Mouse (Mus musculus) forebrain, postnatal 0 days (tissue): ENCODE data around the gene Cfap99. TPM values are rescaled to one million over a fixed set of nuclear protein-coding genes. Genes with fewer than 3 reads are reported as not detected.

Experiments
- ATAC-seq: fragments of 200-750 bp; cut with Nextera tagmentation; 2 replicates; pipeline ENCODE4 v1.8.0; 2017; ENCODE audit warnings: mild to moderate bottlenecking, moderate library complexity
- DNase-seq: peaks from one replicate; pipeline ENCODE4 v3.0.0-alpha.2; 2015
- H3K27ac ChIP-seq: fragments of 300-500 bp; sonication (generic); 2 replicates; pipeline ENCODE4 v1.5.1; 2014; ENCODE audit warnings: low read depth, mild to moderate bottlenecking, antibody characterized with exemption, low read length, moderate library complexity, mixed read lengths
- H3K27me3 ChIP-seq: fragments of 300-500 bp; sonication (generic); 2 replicates; pipeline ENCODE4 v1.6.1; 2014; ENCODE audit warnings: mild to moderate bottlenecking, low read length, mixed read lengths; ENCODE audit not compliant: insufficient read depth
- H3K36me3 ChIP-seq: fragments of 300-500 bp; sonication (generic); 2 replicates; pipeline ENCODE4 v1.6.1; 2014; ENCODE audit warnings: mild to moderate bottlenecking, moderate library complexity; ENCODE audit not compliant: insufficient read depth
- H3K4me1 ChIP-seq: fragments of 300-500 bp; sonication (generic); 2 replicates; pipeline ENCODE4 v1.6.1; 2014; ENCODE audit warnings: antibody characterized with exemption; ENCODE audit not compliant: insufficient read depth
- H3K4me2 ChIP-seq: fragments of 300-500 bp; sonication (generic); 2 replicates; pipeline ENCODE4 v1.6.1; 2014; ENCODE audit warnings: low read depth, mild to moderate bottlenecking, moderate library complexity
- H3K4me3 ChIP-seq: fragments of 300-500 bp; sonication (generic); 2 replicates; pipeline ENCODE4 v1.5.1; 2014; ENCODE audit warnings: low read depth, low read length, mixed read lengths
- H3K9ac ChIP-seq: fragments of 300-500 bp; sonication (generic); 2 replicates; pipeline ENCODE4 v1.6.1; 2014; ENCODE audit warnings: mild to moderate bottlenecking
- H3K9me3 ChIP-seq: fragments of 300-500 bp; sonication (generic); 2 replicates; pipeline ENCODE4 v1.6.1; 2016; ENCODE audit warnings: low read length
- CTCF ChIP-seq: sonication (generic); IDR thresholded peaks from 2 replicates; pipeline ENCODE4 v1.5.1; 2016; ENCODE audit warnings: antibody characterized with exemption, control low read depth, low read depth
- WGBS: fragments of 180-500 bp; shearing (Covaris S2); extraction: QIAGEN DNeasy Blood & Tissue Kit; methylation state at CpG from one replicate; pipeline ENCODE4 v1.1.7; 2014; 5-methylcytosine and 5-hydroxymethylcytosine counted together
- polyA plus RNA-seq: library from polyadenylated mRNA; unstranded; fragments of >200 nt; fragmentation: Nextera tagmentation; extraction: Ambion mirVana; gene quantifications from 2 replicates; pipeline ENCODE4 v1.2.1, GENCODE M21; 2015
- total RNA-seq: library from RNA; depleted of rRNA; stranded (reverse); fragments of >200 nt; gene quantifications from 2 replicates; pipeline ENCODE4 v1.2.3, GENCODE M21; 2014; rRNA removed

The Cfap99 gene
- total RNA-seq (0.08 and 0.24 TPM in 2 replicates), polyA plus RNA-seq (0.10 and 0.23 TPM in 2 replicates)

DNA sequence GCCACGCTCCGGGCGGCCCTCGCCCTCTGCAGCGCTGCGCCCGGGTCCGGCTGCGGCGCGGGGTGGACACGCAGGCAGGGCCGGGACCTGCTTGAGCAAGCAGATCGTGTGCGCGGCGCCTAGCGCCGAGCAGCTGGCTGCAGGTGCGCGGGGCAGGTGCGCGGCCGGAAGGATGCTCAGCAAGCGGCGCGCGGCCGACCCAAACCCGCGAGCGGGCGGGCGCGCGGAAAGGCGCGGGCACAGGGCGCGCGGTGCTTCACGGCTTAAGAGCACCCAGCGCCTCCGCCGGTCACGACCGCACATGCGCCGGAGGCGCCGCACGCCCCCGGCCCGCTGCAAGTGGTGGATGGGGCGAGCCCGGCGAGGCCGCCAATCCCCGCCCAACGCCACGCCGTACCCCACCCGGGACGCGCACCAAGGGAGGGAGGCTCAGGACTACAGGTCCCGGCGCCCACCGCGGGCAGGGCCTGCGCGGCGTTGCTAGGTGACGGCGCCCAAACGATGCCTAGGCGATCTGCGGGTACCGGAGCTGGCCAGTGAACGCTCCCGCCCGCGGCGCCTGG lies at the start of gene Cfap99, which contains the start of gene Zfyve28:
Cfap99 (plus strand) TSS at position 447 of the 563 bp plus-strand sequence.
Zfyve28 (minus strand) TSS at position 296 of the 563 bp plus-strand sequence.
- peak; percentile 98 for DNase-seq
- H3K4me3 ChIP-seq, result peak within 1 kb of the TSS; percentile 78
- 5% methylated on average over 58 of the region's 83 CpGs for WGBS
- H3K9me3 ChIP-seq, result no peaks in the 10 kb centered on the region
- no peaks in the 10 kb centered on the region for H3K36me3 ChIP-seq
- ATAC-seq, result peak; percentile 99
- H3K4me2 ChIP-seq, result peak within 1 kb of the TSS; percentile 77
- H3K4me1 ChIP-seq, result no peaks in the 10 kb centered on the region
- H3K27ac ChIP-seq, result 0 out of 2 replicates have a peak within 1 kb of the TSS, but pooled peaks have one; percentile 29
- H3K27me3 ChIP-seq, result no peaks in the 10 kb centered on the region; the same call in 1 of the 2 replicates
- TF ChIP-seq CTCF, result peak; percentile 30; the same call in 1 of the 2 replicates
- H3K9ac ChIP-seq, result peak within 1 kb of the TSS; percentile 70

DNA sequence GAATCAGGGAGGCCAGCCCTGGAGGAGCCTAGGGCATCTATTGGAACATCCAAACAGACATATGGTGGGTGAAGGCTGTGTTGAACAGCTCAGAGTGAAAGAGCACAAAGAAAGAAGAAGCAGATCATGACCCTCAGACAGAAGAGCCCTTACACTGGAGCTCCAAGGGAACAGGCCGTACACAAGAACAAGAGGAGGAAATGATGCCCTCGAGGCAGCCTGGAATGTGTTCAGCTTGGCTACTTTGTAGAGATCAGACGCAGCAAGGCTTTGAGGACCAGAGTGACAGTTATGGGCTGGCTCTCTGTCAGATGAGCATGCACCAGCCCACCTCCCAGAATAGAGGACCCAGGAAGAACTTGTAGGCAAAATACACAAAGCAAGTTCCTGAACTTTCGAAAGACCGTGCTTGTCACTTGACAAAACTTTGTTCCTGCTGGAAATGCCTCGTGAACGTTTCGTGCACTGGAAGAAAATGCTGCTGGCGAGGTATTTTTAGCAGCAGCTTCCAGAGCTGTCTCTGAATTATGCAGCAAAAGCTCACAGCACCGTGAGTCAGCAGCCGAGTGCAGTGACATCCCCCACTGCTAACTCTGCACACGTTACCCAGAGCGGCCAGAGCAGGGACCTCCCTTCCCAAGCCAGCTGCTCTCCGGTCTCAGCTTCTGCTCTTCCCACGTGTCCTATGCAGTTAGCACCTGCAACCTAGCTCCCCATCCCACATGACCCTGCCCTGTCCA lies 46.0 kb upstream of the Cfap99 start:
- Histone ChIP-seq H3K4me3 (no peak overlapping the region), H3K9me3 (no peaks in the 10 kb centered on the region), H3K36me3 (no peaks in the 10 kb centered on the region), H3K9ac (no peak overlapping the region), H3K27ac (peak overlapping the region; percentile 62; the same call in 1 of the 2 replicates), H3K4me1 (peaks cover 15% of the 10 kb centered on the region; the same call in 1 of the 2 replicates), H3K4me2 (no peak overlapping the region), H3K27me3 (no peaks in the 10 kb centered on the region)
- DNase-seq (peak; percentile 75), ATAC-seq (peak; percentile 91)
- 26% methylated on average over 15 of the region's 15 CpGs for WGBS
- TF ChIP-seq CTCF, result no peak

DNA sequence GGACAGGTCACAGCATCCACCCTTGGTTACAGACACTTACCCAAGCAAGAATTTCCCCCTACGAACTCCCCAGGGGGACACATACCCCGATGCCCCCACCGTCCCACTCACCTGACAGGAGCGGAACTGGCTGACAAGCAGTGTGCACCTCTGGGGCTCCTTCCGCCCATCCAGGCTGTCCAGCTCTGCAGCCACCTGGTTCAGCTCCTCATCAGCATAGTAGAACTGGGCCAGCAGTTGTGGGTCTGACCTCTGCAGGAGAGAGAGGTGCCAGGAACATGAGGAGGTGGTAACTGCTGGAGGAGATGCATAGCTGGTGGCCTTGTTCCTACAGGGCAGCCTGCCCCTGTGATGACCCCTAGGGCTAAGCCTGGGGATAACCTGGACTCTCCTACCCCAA lies 45.3 kb upstream of the Cfap99 start:
- no peak for TF ChIP-seq CTCF
- H3K9me3 ChIP-seq, result no peaks in the 10 kb centered on the region
- peaks cover 15% of the 10 kb centered on the region; the same call in 1 of the 2 replicates for H3K4me1 ChIP-seq
- peak overlapping the region; percentile 62; the same call in 1 of the 2 replicates for H3K27ac ChIP-seq
- WGBS, result 87% methylated on average over 5 of the region's 5 CpGs
- no peak for ATAC-seq
- no peaks in the 10 kb centered on the region for H3K27me3 ChIP-seq
- H3K4me3 ChIP-seq, result no peak overlapping the region
- no peak overlapping the region for H3K4me2 ChIP-seq
- no peaks in the 10 kb centered on the region for H3K36me3 ChIP-seq
- no peak overlapping the region for H3K9ac ChIP-seq
- DNase-seq, result no peak

DNA sequence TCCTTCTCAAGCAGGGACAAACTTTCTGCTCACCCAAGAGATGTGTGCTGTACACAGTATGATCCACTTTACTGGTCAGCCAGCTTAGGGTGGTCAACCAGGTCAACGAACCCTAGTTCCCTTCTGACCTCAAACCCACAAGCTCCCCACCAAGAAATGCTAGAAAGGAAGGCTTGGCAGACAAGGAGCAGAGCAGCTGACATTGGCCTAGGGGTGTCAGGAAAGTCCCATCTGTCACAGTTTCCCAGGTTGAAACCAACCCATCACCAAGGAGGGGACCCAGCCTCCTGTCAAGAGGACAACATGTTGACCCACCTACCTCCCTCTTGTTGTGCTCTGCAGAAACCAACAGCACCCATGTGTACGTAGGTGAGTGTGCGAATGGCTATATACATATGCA lies 42.0 kb upstream of the Cfap99 start:
- H3K9ac ChIP-seq, result no peak overlapping the region
- H3K9me3 ChIP-seq, result no peaks in the 10 kb centered on the region
- 89% methylated on average over 3 of the region's 3 CpGs for WGBS
- no peak overlapping the region for H3K4me3 ChIP-seq
- no peak for TF ChIP-seq CTCF
- DNase-seq (no peak), ATAC-seq (no peak)
- H3K27ac ChIP-seq, result no peak overlapping the region
- H3K36me3 ChIP-seq, result no peaks in the 10 kb centered on the region
- H3K27me3 ChIP-seq, result no peaks in the 10 kb centered on the region
- H3K4me2 ChIP-seq, result no peak overlapping the region
- peaks cover 19% of the 10 kb centered on the region; the same call in 1 of the 2 replicates for H3K4me1 ChIP-seq

DNA sequence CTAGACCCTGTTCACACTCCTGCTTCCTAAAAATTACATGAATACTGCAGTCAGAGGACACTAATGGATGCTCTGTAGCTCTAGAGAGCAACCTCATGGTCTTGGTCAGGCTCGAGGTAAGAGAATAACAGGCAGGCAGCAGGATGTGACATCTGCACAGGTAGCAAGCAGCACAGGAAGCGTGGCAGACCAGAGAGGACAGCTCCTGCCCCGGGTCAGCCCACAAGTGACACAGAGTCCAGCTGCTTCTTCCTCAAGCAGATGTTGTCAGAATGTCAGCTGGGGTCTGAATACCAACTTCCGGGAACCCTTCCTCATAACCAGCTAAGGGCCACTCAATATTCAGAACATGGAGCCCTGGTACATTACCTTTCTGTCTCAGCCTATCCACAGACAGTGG lies 39.3 kb upstream of the Cfap99 start:
- Histone ChIP-seq H3K9me3 (no peaks in the 10 kb centered on the region), H3K36me3 (no peaks in the 10 kb centered on the region), H3K4me2 (no peak overlapping the region), H3K4me3 (no peak overlapping the region), H3K4me1 (0 out of 2 replicates have a peak, but pooled peaks cover 9% of the 10 kb centered on the region), H3K27me3 (no peaks in the 10 kb centered on the region), H3K27ac (no peak overlapping the region), H3K9ac (no peak overlapping the region)
- WGBS, result 85% methylated on average over 4 of the region's 4 CpGs
- TF ChIP-seq CTCF, result no peak
- DNase-seq, result no peak
- ATAC-seq, result no peak

DNA sequence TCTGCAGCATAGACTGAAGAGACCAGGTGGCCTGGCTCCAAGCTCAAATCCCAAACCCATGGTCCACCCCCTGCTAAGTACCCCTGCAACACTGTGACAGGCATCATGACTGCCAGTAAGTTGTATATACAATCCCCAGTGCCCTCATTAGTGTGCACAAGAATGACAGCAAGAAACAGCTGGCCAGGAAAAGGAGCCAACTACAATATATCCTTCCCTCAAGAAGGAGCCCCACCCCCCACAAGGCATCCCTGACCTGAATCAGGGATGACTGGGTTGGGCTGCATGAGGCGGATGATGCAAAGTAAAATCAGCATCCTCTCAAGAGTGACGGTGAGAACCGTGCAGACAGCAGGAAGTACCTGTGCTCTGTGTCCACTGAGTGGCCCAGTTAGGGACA lies 38.3 kb upstream of the Cfap99 start:
- Histone ChIP-seq H3K27me3 (no peaks in the 10 kb centered on the region), H3K9me3 (no peaks in the 10 kb centered on the region), H3K27ac (no peak overlapping the region), H3K4me1 (0 out of 2 replicates have a peak, but pooled peaks cover 9% of the 10 kb centered on the region), H3K4me3 (no peak overlapping the region), H3K9ac (no peak overlapping the region), H3K4me2 (no peak overlapping the region), H3K36me3 (no peaks in the 10 kb centered on the region)
- 0 out of 2 replicates have a peak, but pooled peaks have one; percentile 23 for ATAC-seq
- 63% methylated on average over 3 of the region's 3 CpGs for WGBS
- no peak for DNase-seq
- no peak for TF ChIP-seq CTCF

DNA sequence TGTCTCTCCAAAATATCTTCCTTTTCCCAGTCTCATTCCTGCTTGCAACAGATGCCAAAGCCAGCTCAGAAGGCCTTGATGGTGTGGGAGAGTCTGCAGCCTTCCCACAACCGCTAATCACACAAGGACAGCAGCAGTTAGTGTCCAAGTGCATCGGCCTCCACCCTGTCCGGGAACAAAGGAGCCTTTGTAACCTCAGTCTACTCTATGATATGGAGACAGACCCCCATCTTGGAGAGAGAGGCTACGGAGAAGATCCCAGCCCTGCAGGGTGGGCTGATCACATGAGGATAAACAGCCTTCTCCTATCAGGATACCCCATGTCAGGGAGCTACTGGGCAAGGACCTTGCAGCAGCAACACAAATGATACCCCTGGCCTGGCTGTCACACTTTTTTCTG lies 36.6 kb upstream of the Cfap99 start:
- no peak for DNase-seq
- H3K9me3 ChIP-seq, result no peaks in the 10 kb centered on the region
- no peaks in the 10 kb centered on the region for H3K36me3 ChIP-seq
- H3K9ac ChIP-seq, result no peak overlapping the region
- 12% methylated on average over 4 of the region's 4 CpGs for WGBS
- TF ChIP-seq CTCF, result no peak
- H3K4me2 ChIP-seq, result no peak overlapping the region
- no peak overlapping the region for H3K4me3 ChIP-seq
- ATAC-seq, result peak; percentile 23; the same call in 1 of the 2 replicates
- no peaks in the 10 kb centered on the region for H3K27me3 ChIP-seq
- H3K27ac ChIP-seq, result no peak overlapping the region; the same call in 1 of the 2 replicates
- H3K4me1 ChIP-seq, result 0 out of 2 replicates have a peak, but pooled peaks cover 9% of the 10 kb centered on the region
